Mouse (Mus musculus) right cerebral cortex, postnatal 36 days (tissue): ENCODE results near the gene Cngb1.
"Not testable (repeated sequence)": the region's sequence is repeated elsewhere in the genome, so short reads cannot be mapped to it uniquely, and the experiment has no call there.

Experiments
- DNase-seq, 2 experiments: peaks; one replicate each; pipeline ENCODE4 v3.0.0; 2022; ENCODE audit warnings: low spot score in 2 of 2, mixed read lengths in 1 of 2

Gene Cngb1

GRCm38 (mm10) chr8:95247277-95247676 is 59.1 kb downstream of the Cngb1 start:
- no peak for DNase-seq

DNA sequence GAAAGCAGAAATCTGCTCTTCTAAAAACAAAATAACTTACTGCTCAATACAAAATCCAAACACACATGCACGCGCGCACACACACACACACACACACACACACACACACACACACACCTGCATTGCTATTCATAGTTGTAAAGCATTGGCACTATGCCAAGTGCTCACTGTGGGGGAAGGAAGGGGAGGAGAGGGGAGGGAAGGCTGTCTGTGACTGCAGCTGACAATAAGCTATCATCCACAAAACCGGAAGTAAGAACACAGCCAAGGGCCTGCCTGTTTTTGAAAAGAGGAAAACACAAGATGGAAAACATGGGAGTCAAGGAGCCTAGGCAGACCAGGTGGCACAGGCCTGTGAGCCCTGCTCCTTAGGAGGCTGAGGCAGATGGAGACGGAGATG is 61.2 kb downstream of the Cngb1 start:
- DNase-seq, result no peak

GRCm38 (mm10) chr8:95243853-95244252 is 62.5 kb downstream of the Cngb1 start:
- DNase-seq, result no peak

- peak in 1 of 2 experiments; percentile 23 for DNase-seq
Observed at GRCm38 (mm10) chr8:95242826-95243571, 63.4 kb downstream of the Cngb1 start.

DNA sequence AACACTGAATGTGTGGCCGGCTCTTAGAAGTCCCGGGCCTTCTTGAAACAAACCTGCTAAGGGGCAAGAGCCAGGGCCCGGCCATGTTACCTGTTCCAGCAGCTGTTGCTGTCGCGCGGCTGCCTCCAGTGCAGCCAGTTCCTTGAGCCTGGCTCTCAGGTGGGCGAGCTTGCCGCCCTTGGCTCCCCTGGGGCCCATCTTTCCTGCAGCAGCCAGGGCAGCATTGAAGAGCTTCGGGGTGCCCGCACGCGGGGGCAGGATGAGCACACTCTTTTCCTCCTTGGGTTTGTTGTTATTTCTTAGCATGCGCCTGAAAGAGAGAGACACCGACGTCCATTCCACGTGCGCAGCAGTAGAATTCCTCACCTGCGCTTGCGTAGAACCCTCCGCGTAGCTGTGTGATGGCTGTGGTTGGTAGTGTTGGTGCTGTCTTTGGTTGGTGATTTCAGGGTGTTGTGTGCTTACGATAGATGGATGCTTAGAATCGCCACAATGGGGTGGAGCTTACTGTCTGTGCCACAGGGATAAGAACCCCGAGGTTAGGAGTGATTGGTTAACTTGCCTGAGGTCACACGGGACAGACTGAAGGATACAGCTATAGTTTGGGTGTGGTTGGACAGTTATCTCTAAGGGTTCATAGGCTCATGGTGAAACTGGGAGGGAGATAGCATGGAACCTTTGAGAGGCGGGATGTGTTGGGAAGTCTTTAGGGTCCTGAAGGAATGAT is 64.1 kb downstream of the Cngb1 start:
- DNase-seq, result no peak

GRCm38 (mm10) chr8:95235683-95236082 is 70.7 kb downstream of the Cngb1 start:
- DNase-seq, result peak; percentile 42 to 55

DNA sequence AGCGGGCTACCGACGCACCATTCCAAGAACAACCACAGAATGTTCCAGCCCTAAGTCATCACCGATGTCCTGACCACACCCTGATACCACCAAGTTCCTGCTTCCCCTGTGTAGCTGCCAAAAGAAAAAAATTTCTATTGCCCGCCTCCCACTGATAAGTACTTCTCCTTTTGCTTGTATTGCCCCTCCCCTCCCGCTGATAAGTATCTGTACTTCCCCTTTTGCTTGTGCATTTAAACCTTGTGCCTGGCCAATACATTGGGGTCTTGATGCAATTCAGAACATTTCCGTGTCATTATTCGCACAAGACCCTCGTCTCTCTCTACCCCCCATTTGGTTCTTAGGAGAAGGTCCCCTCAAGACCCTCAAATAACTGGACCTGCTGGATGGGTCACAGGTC is 76.3 kb downstream of the Cngb1 start:
- not testable (repeated sequence) for DNase-seq

- DNase-seq, result no peak
Observed at GRCm38 (mm10) chr8:95227151-95227468, 79.3 kb downstream of the Cngb1 start.

DNA sequence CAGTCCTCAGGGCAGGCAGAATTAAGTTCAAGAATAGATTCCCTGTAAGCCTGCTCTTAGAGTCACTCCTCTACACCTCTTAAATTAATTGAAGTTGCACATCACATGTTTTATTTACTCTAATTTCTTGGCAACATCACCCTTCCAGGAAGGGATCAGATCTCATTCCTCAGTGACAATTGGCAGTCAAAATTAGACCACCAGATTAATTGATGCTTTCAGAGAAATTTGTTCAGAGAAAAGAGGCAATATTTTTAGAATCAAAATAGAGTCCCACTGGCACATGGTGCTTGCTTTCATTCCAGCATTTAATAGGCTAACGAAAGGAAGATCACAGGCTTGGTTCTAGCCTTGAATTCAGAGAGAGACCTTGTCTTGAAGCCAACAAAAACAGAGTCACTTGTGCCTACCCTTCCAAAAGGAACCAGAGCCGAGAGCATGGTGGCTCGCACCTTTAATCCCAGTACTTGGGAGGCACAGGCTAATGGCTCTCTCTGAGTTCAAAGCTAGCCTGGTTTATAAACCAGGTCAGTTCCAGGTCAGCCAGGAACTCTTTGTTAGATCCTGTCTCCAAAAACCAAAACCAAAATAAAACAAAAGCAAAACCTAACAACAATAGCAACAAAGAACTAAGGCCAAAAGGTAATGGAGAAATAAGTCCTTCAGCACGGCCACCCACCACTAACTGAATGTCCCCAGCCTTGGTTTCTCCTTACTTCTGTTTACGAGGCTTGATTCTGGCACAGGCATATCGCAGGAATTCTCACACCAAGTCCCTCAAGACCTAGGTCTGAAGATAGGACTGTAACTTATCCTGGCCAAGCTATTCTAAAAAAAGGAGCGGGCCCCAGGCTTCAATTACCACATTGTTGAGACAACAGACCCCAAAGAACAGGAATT is 79.9 kb downstream of the Cngb1 start:
- no peak for DNase-seq

DNA sequence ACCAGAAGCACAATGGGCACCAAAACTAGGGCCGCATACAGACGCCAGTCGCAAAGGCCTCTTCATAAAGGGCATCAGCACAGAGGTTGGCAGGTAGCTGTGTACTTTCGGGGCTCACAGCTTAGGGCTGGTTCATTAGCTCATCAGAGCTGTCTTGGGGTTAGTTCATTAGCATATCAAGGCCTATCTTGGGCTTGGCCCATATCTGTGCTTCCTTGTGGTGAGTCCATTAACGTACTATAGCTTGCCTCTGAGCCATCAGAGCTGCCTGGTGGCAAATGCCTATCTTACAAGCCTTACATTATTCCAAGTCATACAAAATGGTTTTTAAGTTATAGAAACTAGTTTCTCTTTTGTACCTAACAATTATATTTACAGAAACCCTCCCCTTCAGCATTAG is 82.4 kb downstream of the Cngb1 start:
- no peak for DNase-seq

DNA sequence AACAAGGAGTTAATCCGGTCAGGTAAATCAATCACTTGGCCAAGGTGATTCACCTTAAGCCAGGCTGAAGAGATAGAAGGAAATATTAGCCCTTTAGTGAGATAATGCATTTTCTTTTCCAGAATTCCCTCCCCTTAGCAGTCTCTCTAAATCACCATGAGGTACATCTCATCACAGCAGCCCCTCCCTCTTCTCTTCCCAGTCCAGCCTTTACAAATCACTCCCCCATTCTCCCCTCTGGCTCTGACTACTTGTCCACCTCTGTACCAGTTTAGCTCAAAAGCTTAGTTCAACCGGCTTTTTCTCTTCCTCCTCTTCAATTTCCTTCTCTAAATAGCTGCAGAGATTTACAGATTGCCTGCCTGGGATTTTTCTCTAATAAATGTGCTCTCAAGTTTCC is 85.3 kb downstream of the Cngb1 start:
- no peak for DNase-seq

DNA sequence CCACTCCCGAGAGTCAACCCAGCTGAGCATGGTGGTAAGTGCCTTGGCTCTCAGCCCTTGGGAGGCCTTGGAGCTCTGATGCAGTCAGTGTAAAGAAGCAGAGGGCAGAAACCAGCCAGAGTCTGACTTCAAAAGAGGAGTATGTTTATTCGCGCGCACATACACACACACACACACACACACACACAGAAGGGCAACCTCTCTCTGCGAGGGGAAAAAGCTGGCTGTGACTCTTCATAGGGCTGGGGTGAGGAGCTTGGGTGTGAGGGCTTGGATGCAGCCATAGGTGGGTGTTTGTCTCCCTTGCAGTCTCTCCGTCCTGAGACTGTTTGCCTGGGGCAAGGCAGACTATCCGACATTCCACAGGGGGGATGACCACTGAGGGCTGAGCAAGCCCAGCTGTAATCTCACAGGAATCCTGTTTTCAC is 85.8 kb downstream of the Cngb1 start:
- DNase-seq, result no peak

DNA sequence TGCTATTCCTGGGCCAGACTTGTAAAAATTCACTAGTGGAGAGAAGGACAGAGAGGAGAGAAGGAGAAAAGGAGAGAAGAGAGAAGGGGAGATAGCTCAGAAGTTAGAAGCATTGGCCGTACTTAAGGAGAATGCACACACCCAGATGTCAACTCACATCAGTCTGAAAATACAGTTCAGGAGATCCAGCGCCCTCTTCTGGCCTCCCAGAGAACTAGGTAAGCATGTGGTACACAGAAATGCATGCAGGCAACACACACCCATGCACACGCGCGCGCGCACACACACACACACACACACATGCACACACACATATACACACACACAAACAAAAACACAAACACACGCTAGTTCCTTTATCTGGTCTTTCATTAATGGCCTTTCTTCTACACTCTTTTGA is 86.8 kb downstream of the Cngb1 start:
- no peak for DNase-seq

DNA sequence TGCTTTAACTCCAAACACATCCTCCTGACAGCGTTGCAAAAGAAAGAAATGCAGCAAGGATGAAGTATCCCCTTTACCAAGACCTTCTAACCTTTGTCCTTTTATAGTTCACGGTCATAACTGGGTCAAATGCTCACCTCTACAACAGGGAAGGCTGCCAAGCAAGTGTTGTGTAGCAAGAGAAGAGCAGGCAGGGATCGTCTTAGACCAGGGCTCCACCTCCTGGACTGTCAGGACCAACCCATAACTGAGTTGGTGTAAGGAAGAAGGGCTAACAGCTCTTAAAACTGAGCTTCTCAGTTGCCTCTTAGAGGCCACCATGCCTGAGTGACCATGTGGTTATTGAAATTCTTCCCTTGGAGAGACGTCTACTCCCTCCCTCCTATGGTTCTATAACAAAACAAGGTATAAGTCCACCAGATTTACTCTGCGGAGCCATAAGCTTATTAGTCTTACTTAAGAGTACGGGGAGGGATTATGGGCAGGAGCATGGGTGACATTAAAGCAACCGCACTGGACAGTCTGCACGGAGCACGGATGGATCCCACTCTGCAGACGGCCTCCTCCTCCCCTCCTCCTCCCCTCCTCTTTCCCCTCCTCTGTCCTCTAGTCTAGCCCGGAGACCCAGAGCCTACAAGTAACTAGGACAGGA is 90.5 kb downstream of the Cngb1 start:
- DNase-seq, result no peak

- peak; percentile 16 to 18 for DNase-seq
Observed at GRCm38 (mm10) chr8:95209924-95210323, 96.5 kb downstream of the Cngb1 start.

DNA sequence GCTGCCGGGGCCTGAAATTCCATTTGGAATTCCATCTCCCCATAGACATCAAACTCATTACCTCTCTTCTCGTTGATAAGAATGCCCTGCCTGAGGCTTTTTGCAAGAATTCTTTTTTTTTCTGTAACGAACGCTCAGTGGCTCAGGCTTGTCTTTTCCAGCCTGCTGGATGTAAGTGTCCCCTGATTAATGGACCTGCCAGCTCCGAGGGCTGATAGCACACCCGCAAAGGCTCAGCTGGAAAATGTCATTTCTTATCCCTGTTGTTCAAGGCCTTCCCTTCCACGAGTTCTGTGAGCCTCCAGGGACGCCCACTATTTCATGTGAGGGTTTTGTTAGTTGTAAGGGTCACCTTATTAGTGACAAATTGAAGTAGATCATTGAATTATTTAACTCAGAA is 100.4 kb downstream of the Cngb1 start:
- DNase-seq, result no peak

- peak; percentile 13 to 16 for DNase-seq
Observed at GRCm38 (mm10) chr8:95204039-95204380, 102.4 kb downstream of the Cngb1 start.

GRCm38 (mm10) chr8:95203326-95204038 is 102.9 kb downstream of the Cngb1 start:
- no peak for DNase-seq

DNA sequence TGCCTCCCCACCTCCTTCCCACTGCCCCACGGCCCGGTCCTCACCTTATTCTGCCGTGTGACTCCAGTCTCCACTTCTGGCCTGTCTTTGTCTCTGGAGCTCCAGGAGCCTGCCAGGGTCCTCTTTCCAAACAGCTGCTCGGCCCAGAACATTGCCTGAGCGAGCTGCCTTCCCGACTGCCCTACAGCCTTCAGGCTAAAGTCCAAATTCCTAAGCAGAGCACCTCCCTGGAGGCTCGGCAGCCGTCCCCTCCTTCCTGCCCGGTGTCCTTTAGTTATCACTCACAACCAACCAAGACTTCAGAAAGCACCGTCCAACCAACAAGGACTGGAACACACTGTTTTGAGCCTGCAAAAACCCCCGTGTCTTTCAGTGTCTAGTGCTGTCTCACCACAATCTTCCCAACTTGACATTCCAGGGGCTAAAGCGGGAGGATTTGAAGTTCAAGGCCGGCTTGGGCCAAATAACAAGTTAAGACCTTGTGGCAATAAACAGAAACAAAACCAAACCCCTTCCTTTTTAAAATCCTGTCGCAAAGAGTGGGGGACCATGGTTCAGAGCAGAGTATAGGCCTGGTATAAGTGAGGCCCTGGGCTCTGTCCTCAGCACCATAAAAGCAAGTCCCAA is 103.6 kb downstream of the Cngb1 start, which contains the start of gene Kifc3:
Kifc3 (minus strand) TSS at position 164 of the 627 bp plus-strand sequence.
- no peak for DNase-seq

DNA sequence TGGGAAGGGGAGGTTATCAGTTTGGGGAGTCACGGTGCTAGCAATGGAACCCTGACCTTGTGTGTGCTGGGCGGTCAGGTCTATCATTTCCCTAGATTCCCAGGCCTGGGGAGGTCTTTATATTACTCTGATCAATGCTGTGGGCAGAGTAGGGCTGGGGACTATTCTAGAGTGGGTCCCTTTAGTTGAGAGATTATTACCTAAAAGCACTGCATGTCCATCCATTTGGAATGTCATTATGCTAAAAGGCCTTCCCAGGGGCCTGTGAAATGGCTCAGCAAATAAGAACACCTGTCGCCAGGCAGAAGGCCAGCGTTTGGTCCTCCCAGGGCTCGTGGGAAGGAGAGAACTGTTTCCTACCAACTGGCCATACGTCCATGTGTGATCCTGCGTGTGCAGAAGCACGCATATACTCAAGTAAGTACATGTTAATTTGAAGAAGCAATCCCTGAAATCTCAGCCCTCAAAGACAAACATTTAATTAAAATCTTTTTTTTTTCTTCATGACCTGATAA is 104.3 kb downstream of the Cngb1 start:
- no peak for DNase-seq

- no peak for DNase-seq
Observed at GRCm38 (mm10) chr8:95201491-95201890, 104.9 kb downstream of the Cngb1 start.
